Mouse (Mus musculus) frontal cortex, postnatal 25 days (tissue): ENCODE data around the gene Ccnl2.

Experiments
- DNase-seq, 2 experiments: peaks; one replicate each; pipeline ENCODE4 v3.0.0; 2022; ENCODE audit warnings: low spot score in 2 of 2

The Ccnl2 gene

DNA sequence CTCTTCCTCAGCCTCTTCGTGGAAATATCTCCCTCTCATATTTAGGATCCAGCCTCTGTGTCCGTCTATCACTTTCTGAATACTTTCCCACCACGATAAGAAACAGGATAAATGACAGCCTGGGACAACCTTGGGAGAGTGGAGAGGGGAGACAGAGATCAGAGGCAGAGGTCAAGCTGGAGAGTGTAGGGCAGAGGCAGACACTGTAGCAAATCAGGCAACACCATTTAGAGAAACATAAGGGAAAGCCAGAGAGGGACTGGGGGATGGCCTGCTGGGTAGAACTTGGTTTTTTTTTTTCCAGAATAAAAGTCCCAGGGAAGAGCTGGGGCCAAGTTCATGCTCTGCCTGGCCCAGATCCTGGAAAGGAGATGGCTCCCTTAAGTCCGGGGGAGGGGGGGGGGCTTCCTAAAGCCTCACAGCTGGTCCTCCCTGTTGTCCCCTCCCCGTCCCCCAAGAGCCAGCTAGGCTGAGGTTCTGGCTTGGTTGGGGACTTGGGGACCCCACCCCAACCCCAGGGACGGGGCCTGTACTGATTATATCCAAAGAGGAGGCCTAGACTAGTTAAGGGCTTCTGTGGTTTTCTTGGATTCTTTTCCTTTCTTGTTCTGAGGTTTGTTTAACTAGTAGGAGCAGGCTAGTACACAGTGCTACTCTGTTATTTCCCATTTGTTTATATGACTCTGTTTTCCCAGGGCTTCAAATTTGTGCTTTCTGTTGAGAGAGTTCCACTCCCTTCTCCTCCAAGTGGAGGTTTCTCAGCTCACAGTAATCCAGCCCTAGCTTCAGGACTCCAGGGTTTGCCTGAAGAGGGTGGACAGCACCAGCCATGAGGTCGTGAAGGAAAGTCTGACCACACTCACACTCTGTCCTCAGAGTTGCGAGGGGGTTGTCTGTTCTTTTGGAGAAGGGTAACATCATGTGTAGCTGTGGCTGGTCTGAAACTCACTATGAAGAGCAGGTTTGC, 26.2 kb downstream of the Ccnl2 start:
- DNase-seq: no peak

DNA sequence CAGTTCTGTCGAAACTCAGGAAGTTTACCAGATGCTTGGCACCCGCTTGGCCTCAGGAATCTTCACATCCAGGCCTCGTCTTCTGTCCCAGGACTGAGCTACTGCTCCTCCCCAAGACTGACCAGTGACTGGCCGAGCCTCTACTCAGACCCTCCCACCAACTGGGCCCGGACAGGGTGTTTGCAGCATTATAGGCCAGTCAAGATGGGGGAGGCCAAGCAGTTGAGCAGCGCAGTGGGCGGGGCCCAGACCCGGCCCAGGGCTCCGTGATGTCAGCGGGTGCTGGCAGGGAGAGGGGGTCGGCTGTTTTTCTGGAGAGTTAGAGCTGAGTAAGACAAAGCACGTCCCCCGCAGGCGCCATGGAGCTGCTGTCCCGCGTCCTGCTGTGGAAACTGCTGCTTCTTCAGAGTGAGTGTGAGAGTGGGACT, 27.2 kb downstream of the Ccnl2 start, which contains the start of gene Mxra8:
Gene Mxra8, plus strand, starts transcription at position 198 of the 428 bp plus-strand sequence.
- DNase-seq: no peak

DNA sequence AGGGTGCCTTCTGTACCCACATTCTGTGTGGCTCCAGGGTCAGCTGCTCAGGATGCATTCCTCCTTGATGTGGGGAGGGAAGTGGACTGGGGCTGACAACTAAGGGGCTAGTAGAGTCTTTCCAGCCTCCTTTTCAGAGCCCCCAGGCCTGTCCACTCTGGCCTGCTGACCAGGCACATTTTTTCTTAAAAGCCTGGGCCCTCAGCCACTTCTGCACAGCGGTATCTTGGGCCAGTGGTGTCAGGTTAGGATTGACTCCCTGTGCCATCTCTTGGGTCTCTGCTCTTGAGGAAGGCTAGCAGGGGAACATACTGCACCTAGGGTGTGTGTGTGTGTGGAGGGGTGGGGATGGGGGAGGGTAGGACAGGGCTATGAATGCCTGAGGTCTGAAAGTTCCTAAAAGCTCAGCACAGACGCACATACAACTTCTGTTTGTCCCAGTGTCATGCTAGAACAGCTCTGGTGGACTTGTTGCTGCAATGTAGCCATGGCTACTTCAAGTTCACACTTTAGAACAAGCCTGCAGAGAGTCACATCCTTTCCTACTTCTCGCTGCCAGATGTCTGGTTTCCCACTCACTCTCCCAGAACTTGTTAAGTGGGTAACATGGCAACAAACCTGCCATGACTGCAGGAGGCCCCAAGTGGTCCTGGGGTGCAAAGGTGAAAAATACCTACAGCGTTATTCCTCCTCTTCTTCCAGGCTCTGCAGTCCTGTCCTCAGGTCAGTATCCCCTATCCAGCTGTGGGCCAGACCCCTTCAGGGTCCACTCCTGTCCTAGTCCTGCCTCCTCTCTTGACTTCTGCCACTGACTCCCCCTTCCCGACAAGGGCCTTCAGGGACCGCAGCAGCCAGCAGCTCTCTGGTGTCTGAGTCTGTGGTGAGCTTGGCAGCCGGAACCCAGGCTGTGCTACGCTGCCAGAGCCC, 28.1 kb downstream of the Ccnl2 start:
- no peak for DNase-seq

DNA sequence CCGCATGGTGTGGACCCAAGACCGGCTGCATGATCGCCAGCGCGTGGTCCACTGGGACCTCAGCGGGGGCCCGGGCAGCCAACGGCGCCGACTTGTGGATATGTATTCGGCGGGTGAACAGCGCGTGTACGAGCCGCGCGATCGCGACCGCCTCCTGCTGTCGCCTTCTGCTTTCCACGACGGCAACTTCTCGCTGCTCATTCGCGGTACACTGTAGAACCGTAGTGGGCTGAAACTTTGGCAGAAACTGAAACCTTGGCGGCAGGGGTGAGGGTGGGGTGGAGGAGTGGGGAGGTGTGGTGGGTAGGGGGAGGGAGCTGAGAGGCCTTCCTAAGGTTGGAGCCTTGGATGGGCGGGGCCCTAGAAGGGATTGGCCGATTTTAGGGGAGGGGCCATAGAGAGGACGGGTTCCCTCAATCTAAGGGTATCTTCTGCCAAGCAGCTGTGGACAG, 28.7 kb downstream of the Ccnl2 start:
- no peak for DNase-seq

DNA sequence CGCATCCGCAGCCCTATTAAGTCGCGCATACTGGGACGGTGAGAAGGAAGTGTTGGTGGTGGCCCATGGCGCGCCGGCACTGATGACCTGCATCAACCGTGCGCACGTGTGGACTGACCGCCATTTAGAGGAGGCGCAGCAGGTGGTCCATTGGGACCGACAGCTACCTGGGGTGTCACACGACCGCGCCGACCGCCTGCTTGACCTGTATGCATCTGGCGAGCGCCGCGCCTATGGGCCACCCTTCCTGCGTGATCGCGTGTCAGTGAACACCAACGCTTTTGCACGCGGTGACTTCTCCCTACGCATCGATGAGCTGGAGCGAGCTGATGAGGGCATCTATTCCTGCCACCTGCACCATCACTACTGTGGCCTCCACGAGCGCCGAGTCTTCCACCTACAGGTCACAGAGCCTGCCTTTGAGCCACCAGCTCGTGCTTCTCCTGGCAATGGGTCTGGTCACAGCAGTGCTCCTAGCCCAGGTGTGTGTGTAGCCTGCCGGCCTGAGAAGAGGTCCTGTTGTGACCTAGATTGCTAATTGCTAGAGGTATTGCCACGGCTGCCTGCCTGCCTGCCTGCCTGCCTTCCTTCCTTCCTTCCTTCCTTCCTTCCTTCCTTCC, 29.5 kb downstream of the Ccnl2 start:
- DNase-seq: no peak

DNA sequence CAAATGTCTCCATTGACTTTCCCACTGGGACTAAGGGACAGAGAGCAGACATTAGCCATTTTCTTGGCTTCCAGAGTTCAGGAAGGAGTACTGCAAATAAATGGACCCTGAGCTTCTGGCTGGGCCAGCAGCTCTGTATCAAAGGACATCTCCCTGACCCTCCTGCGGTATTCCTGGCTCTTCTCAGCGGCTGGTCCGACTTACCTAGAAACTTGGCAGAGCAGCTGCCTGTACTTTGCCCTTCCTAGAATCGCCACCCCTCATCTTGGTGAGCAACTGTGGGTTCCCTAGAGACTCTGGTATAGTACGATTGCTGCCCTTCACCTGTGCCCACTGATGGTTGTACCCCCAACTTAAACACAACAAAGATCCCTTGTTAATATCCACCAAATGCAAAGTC, 30.9 kb downstream of the Ccnl2 start:
- DNase-seq: no peak

DNA sequence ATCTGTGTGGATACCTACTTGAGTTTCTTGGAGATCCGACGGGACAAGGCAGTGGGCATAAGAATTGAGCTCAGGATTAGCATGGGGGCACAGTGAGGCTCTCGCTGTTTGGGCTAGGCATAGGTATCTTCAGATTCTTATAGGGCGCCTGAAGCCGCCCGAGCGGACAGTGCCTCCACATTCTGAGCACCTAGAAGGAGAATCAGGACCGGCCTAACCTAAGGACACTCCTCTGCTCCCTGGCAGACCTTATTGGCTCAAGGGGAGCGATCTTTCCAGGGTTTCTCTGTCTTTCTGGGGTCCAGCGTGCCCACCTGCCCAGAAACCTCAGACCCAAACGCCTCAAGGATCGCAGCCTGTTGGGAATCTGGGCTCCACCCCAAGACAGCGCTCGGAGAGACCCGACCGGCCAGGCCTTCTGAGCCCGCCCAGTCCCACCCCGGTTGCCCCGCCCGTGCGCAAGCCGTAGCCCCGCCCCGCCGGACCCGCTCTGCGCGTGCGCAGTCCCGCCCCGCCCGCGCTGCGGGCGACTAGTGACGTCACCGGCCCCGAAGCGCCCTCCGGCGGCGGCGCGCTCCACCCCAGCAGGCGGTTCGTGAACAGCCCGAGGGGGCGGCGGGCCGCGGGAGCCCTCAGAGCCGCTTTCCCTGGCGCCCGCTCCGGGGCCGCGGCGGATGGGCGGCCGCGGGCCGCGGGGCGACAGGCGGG, 34.7 kb downstream of the Ccnl2 start, which contains the start of gene Dvl1:
Gene Dvl1, plus strand, starts transcription at position 532 of the 708 bp plus-strand sequence.
- DNase-seq: peak; percentile 84 to 93

DNA sequence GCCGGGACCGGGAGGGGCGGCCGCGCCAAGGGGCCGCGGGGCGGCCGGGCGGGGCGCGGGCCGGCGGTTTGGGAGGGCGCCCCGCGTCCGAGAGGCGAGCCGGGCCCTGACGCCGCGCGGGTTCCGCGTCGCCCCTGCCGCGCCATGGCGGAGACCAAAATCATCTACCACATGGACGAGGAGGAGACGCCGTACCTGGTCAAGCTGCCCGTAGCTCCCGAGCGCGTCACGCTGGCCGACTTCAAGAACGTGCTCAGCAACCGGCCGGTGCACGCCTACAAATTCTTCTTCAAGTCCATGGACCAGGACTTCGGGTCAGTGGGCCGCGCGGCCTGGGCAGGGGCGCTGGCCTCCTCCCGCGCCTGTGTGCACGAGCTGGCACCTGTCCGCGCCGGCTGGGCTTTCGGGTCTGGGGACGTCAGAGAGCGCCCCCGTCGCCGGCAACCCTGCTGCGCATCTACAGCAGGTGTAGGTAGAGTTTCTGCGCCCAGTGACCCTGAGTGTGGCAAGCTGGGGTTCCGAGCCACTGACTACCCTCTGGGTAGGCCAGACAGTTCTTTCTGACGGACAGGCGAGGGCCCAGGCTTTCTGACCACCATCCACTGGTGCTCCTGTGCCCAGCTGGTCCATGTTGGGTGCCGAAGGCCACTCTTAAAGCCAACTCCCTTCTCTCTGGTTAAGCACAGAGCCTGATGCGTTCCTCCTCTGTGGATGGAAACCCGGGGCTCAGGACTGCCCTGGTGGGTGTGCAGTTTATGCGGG, 35.5 kb downstream of the Ccnl2 start:
- no peak for DNase-seq

DNA sequence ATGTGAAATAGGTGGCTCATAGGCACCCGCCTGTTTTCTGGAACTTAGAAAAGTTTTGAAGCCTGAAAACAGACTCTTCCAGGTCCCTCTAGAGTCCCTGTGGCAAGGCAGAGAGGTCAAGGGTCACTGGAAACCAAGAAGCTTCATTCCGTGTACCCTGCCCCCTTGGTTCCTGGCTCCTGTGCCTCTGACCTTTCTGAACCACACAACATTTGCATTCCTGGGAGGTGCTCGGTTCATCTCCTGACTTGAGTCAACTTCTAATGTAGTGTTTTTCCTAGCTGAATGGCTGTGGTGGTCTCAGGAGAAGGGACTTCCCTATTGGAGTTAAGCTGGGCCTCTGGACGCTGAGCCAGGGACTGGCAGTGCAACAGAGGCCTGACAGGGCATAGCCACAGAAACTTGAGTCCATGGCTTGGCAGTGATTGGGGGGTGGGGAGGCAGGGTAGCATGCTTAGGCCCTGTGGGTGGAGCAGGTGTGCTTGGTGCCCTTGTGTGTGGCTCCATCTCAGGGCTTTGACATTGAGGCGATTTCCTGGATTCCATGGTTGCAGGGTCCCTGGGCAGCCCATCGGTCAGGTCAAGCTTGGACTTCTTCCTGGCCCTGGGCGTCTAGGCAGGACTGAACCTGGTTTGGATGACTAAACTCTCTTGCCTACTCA, 36.3 kb downstream of the Ccnl2 start:
- no peak for DNase-seq

DNA sequence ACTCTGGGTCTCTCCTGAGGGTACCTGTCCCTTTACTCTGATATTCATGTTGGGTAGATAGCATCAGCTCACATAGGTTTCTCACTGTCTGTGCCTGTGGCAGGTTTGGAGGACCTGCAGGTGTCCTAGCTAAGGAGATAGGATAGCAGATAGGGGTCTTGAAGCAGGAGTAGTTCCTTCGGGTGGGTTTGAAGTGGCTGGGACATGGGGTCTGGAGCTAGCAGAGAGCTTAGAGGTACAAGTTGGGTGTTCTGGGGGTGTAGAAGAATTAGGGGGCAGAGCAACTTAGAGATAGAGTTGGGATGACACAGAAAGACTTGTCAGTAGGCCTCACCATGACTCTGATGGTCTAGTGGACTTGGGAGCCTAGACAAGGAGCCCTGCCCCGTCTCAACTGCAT, 37.1 kb downstream of the Ccnl2 start:
- DNase-seq: no peak

DNA sequence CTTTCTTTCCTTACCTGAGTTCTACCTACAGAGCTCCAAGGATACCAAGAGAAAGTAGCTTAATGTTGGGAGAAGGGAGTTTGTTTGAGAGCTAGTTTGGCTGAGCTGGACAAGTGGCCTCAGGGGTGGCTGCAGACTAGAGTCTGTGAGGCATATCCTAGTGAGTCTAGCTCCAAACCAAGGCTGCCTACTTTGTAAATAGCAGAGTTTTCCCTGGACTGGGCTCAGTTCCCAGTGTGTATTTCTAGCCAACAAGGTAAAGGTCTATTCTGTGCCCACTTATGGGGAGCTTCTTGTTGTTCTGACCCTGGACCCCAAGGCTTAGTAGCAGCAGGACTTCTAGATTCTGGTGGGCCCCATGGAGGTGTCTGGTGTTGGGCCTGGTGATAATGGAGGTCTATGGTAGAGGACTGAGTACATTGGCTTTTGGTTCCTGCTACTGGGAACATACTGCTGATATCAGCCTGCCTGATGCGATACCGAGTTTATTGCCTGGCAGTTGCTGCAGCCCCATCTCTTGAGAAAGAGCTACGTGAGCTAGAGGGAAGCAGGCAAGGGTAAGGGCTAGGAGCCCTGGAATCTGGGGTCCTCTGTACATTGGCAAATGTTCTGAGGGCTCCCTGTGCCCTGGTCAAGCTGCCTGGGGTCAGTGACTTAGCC, 37.6 kb downstream of the Ccnl2 start:
- no peak for DNase-seq

DNA sequence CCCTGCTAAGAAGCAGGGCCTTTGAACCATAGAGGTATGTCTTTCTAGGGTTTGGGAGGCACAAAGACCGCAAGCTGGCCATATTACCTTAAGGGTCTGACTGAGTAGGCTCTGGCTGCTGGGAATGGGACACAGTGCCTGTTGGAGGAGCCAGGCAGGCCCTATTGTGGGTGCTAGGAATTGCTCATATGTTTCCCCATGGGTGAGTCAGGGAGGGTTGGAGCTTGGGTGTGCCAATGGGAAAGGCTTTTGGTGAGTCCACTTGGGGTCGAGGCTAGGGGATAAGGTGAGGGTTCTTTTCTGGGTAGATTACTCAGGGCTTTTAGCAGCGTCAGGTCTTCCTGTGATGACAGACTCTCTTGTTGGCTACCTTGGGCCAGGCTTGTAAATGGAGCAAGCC, 39.1 kb downstream of the Ccnl2 start:
- DNase-seq: no peak

DNA sequence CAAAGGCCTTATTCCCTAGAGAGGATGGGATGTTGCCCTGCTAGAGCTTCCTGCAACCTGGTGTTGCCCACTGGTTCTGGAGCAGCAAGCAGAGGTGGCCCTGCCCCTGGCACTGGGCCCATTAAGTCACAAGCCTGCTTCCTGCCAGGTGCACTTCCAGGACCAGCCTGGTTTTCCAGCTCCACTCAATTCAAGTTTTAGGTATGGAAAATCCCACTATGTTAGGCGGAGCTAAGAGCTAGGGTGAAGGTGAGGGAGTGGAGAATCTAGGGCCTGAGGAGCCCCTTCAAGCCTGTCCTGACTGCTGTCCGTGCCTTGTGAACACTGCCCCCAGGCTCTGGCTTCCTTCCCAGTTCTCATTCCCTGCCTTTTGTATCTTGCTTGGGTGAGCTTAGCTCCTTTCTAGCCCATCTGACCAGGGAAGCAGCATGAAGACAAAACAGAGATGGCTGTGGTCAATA, 39.7 kb downstream of the Ccnl2 start:
- DNase-seq: no peak

DNA sequence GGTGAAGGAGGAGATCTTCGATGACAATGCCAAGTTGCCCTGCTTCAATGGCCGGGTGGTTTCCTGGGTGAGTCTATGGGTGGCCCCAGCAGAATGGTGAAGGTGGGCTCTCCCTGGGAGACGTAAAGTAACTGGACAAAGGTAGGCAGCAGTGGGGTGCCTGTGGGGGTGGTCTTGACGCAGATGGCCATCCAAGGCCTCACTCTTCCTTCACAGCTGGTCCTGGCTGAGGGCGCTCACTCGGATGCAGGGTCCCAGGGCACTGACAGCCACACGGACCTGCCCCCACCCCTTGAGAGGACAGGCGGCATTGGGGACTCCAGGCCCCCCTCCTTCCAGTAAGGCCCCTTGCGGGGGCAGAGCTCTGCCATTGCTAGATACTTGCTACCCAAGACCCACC, 41.1 kb downstream of the Ccnl2 start:
- no peak for DNase-seq

DNA sequence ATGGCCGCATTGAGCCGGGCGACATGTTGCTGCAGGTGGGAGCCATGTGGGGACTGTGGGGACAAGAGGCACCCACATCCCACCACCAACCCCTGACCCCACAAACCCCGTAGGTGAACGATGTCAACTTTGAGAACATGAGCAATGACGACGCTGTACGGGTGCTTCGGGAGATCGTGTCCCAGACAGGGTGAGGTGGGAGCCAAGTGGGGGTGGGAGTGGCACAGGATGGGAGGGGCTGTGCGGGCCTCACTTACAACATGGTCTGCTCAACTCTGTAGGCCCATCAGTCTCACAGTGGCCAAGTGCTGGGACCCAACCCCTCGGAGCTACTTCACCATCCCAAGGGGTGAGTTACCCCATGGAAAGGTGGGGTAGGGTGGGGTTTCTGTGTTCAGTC, 42.7 kb downstream of the Ccnl2 start:
- DNase-seq: no peak

DNA sequence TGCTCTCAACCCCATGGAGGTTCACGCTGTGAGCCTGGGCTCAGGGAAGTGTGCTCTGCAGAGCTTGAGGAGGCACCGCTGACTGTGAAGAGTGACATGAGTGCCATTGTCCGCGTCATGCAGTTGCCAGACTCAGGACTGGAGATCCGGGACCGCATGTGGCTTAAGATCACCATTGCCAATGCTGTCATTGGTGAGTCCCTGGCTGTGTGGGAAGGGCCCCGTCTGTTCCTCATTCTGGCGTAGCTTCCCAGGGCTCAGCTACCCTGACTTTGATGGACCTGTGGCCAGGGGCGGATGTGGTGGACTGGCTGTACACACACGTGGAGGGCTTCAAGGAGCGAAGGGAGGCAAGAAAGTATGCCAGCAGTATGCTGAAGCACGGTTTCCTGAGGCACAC, 43.8 kb downstream of the Ccnl2 start:
- no peak for DNase-seq

DNA sequence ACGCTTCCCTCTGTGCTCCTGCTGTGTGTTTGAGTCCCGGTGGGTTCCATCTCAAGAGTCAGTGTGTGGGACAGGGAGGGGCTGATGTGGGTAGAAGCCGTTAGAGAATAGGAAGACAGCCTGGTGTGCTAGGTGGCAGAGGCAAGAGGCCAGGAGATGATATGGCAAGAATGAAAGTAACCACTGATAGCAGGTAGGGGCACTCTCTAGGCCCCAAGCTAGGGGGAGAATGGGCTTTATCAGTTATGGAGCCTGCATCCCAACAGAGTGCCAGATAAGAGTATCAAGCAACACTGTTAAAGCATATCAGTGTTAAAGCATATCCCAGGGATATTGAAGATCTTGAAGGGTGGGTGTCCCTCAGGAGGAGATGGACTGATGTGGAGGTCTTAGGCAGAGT, 44.6 kb downstream of the Ccnl2 start:
- no peak for DNase-seq

DNA sequence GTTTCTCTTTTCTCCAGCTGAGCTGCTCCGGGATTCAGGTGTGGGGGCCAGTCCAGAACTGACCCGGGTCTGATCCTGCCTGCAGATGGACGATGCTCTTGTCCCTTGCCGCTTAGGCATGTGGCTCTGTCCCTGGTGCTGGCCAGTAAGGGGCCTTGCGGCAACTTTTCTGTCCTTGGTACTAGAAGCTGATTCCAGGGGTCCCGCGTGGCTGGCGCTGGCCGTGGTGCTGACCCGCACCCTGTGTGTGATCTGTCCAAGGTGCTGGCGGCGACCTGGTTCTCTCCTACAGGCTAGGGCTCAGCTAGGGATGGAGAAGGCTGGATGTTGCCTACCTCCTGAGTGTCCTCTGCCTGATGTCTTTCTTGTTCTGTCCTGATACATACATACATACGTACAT, 47.0 kb downstream of the Ccnl2 start:
- DNase-seq: no peak

DNA sequence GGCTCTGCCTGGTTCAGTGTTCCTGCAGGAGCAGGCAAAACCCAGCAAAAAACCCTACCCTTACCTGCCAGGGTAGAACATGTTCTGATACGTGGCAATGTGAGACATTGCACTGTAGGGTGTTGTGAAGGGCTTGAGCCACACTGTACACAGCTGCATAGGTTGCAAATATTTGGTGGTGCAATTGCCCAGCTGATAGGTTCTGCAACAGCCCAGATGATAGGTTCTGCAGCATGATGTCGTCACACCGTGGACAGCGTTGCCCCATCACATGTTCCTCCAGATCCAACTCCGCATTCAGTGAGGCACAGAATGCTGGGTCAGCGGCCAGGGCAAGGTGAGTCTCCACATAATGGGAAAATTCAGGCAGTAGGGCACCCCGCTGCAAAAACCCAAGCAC, 49.5 kb downstream of the Ccnl2 start:
- DNase-seq: no peak
